Mouse (Mus musculus) thymus, postnatal 10 days (tissue): ENCODE measurements at regions not wholly inside any gene's neighbourhood (a gene's known extent, or its start where the extent isn't known, plus 50 kb on each side); places are given as distances from the start of the nearest gene placed in this dataset.
A peak's percentile ranks its signal among the peaks of the same experiment; 100 is the strongest.
"Not testable (repeated sequence)": the region's sequence is repeated elsewhere in the genome, so short reads cannot be mapped to it uniquely, and the experiment has no call there.

Experiments used
- DNase-seq, 2 experiments: peaks; one replicate each; pipeline ENCODE4 v3.0.0; 2021; ENCODE audit warnings: low spot score in 2 of 2

- peak; percentile 11 to 59 for DNase-seq
Observed at GRCm38 (mm10) chr3:31603237-31603636, 293.1 kb upstream of the Slc7a14 start.

GRCm38 (mm10) chr3:31596581-31596980 is 286.4 kb upstream of the Slc7a14 start:
- DNase-seq, result not testable (repeated sequence)

- DNase-seq, result no peak
Observed at GRCm38 (mm10) chr3:31585971-31586370, 275.8 kb upstream of the Slc7a14 start.

- DNase-seq, result no peak
Observed at GRCm38 (mm10) chr3:31573849-31574248, 263.7 kb upstream of the Slc7a14 start.
